Mouse (Mus musculus) cerebellum, adult 2 months (tissue): ENCODE data around the gene 1700006A11Rik.

Source experiments
- CTCF ChIP-seq: fragments of 200-500 bp; IDR thresholded peaks from 2 replicates; pipeline ENCODE4 v1.5.1; 2011; ENCODE audit warnings: low read depth, mild to moderate bottlenecking, control low read depth, low read length, moderate library complexity, borderline replicate concordance; ENCODE audit not compliant: insufficient read depth
- POLR2A ChIP-seq: fragments of 200-500 bp; IDR thresholded peaks from 2 replicates; pipeline ENCODE4 v1.6.1; 2011; ENCODE audit warnings: low read length, control low read depth, borderline replicate concordance; ENCODE audit not compliant: insufficient read depth

GRCm38 (mm10) chr3:124389650-124390049 is 36.2 kb downstream of the 1700006A11Rik start:
- TF ChIP-seq CTCF, result no peak
- no peak for TF ChIP-seq POLR2A
